Mouse (Mus musculus): ENCODE data around the gene Srp9. TPM values are rescaled to one million over a fixed set of nuclear protein-coding genes. Genes with fewer than 3 reads are reported as not detected.

Gene Srp9
- total RNA-seq, 1 experiment = 86.7 TPM

DNA sequence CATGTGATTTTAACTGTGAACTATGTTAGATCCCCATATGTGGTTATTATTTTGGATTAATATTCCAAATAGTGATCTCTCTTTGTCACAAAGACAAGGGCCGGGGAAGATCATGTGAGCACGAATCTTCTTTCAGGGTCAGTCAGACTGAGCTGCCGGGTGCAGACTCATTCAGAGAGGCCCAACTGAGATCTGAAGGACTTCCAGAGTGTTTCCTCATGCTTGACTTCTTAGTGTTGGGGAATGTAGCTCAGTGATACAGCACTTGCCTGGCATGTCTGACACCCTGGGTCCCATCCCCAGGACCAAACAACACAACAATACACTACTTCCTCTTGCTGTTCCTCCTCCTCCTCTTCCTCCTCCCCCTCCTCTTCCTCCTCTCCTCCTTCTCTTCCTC is 37.2 kb upstream of the Srp9 start:
- H3K4me1 ChIP-seq (ENCODE audit: control insufficient read depth in 2 of 2, insufficient read depth in 2 of 2, low read length in 2 of 2, poor library complexity in 1 of 2) = peaks cover 24 to 26% of the 10 kb centered on the region in 2 experiments
- no peak overlapping the region for H3K4me3 ChIP-seq (ENCODE audit: insufficient read depth in 1 of 2, low read depth in 1 of 2, low read length in 2 of 2, poor library complexity in 1 of 2, severe bottlenecking in 1 of 2)
- DNase-seq (ENCODE audit: low read depth, low spot score) = no peak
- in situ Hi-C loops (cut with MboI; ENCODE audit: low sequenced_read_pairs in 2 of 2, unreplicated experiment in 2 of 2) = no loop called here
- no peaks in the 10 kb centered on the region; the same call in 1 of the 2 replicates for H3K36me3 ChIP-seq (ENCODE audit: control insufficient read depth, insufficient read depth, low read length, poor library complexity, severe bottlenecking)
- H3K9me3 ChIP-seq (ENCODE audit: control insufficient read depth, insufficient read depth, low read depth, low read length) = no peaks in the 10 kb centered on the region
- no peak overlapping the region for H3K27ac ChIP-seq (ENCODE audit: insufficient read depth, low read depth, low read length, poor library complexity, severe bottlenecking)
- TF ChIP-seq MAFK (IDR thresholded peaks at IDR 0.05; ENCODE audit: insufficient read depth, low read depth, low read length) (no peak), HCFC1 (IDR thresholded peaks at IDR 0.05; ENCODE audit: borderline replicate concordance, insufficient read depth, low read length) (no peak), ZNF384 (IDR thresholded peaks at IDR 0.05; ENCODE audit: low read depth, low read length) (no peak), ZC3H11A (IDR thresholded peaks at IDR 0.05; ENCODE audit: borderline replicate concordance, low read depth, low read length) (no peak), CHD2 (IDR thresholded peaks at IDR 0.05; ENCODE audit: low read depth, low read length) (no peak)
- no peak overlapping the region for H3K9ac ChIP-seq (ENCODE audit: insufficient read depth, low read depth, low read length, poor library complexity, severe bottlenecking)

DNA sequence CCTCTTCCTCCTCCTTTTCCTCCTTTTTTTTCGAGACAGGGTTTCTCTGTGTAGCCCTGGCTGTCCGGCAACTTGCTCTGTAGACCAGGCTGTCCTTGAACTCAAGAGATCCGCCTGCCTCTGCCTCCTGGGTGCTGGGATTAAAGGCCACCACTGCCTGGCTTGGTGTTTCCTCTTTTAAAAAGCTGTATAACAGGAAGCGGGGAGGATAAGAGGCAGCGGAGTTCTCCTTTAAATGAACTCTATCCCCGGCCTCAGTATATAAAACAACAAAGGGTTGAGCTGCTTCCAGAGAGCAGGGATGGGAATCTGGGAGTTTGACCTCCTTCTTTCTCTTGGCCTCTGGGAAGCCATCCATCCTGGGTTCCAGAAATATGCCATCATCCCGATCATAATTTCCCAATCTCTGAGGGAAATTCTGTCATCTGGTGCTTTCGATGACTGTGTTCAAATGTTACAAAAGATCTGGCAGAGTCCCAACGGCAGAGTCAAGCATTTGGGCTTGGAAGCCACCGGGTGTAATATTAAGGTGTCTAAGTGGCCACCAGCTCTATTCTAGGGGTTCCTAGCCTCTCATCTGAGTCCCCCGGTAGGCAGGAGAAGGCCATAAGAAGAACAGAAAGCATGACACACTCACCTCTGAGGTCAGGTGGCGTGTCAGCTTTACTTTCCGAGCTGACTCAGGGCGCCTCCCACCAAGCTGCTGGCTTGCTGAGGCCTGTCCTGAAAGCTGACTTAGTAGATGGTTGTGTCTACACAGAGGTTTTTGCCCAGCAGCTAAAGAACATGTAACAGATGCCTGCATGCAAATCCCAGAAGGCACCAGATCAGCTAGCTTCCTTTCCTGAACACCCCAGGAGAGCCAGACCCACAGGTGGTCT is 36.5 kb upstream of the Srp9 start:
- Histone ChIP-seq H3K9ac (ENCODE audit: insufficient read depth, low read depth, low read length, poor library complexity, severe bottlenecking) (no peak overlapping the region), H3K9me3 (ENCODE audit: control insufficient read depth, insufficient read depth, low read depth, low read length) (no peaks in the 10 kb centered on the region), H3K36me3 (ENCODE audit: control insufficient read depth, insufficient read depth, low read length, poor library complexity, severe bottlenecking) (no peaks in the 10 kb centered on the region; the same call in 1 of the 2 replicates), H3K4me1 (ENCODE audit: control insufficient read depth in 2 of 2, insufficient read depth in 2 of 2, low read length in 2 of 2, poor library complexity in 1 of 2) (peaks cover 24 to 27% of the 10 kb centered on the region in 2 experiments), H3K4me3 (ENCODE audit: insufficient read depth in 1 of 2, low read depth in 1 of 2, low read length in 2 of 2, poor library complexity in 1 of 2, severe bottlenecking in 1 of 2) (no peak overlapping the region), H3K27ac (ENCODE audit: insufficient read depth, low read depth, low read length, poor library complexity, severe bottlenecking) (peak overlapping the region; percentile 12; the same call in 1 of the 2 replicates)
- TF ChIP-seq MAFK (IDR thresholded peaks at IDR 0.05; ENCODE audit: insufficient read depth, low read depth, low read length) = no peak
- no peak for TF ChIP-seq ZC3H11A (IDR thresholded peaks at IDR 0.05; ENCODE audit: borderline replicate concordance, low read depth, low read length)
- no peak for TF ChIP-seq HCFC1 (IDR thresholded peaks at IDR 0.05; ENCODE audit: borderline replicate concordance, insufficient read depth, low read length)
- TF ChIP-seq CHD2 (IDR thresholded peaks at IDR 0.05; ENCODE audit: low read depth, low read length) = no peak
- no peak for TF ChIP-seq ZNF384 (IDR thresholded peaks at IDR 0.05; ENCODE audit: low read depth, low read length)
- DNase-seq (ENCODE audit: low read depth, low spot score) = no peak
- in situ Hi-C loops (cut with MboI; ENCODE audit: low sequenced_read_pairs in 2 of 2, unreplicated experiment in 2 of 2) = no loop called here

DNA sequence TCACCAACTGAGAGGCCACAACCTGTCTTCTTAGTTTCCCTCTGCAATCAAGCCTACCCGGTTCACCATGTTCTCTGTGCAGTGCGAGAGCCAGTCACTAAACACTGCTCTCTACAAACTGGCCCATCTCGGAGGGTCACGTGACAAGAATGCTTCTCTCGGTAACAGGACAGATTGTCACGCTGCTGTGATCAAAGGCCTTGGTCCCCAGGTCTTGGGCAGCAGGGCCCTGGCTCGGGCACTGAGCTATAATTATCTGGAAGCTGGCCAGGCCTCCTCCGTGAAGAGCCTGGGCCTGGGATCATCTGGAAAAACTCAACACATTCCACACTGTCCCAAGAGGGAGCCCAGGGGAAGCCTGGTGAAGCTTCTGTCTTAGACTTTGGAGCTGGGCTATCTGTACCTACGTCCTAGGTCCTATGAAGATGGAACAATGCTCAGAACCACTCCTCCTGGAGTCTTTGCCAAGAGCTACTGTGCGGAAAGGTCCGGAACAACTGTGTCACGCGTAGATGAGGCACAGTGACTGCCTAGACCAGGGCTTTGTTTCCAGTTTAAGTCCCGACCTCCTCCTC is 35.6 kb upstream of the Srp9 start:
- no peak overlapping the region for H3K27ac ChIP-seq (ENCODE audit: insufficient read depth, low read depth, low read length, poor library complexity, severe bottlenecking)
- in situ Hi-C loops (cut with MboI; ENCODE audit: low sequenced_read_pairs in 2 of 2, unreplicated experiment in 2 of 2) = no loop called here
- no peak overlapping the region for H3K4me3 ChIP-seq (ENCODE audit: insufficient read depth in 1 of 2, low read depth in 1 of 2, low read length in 2 of 2, poor library complexity in 1 of 2, severe bottlenecking in 1 of 2)
- peaks cover 19 to 32% of the 10 kb centered on the region in 2 experiments for H3K4me1 ChIP-seq (ENCODE audit: control insufficient read depth in 2 of 2, insufficient read depth in 2 of 2, low read length in 2 of 2, poor library complexity in 1 of 2)
- no peaks in the 10 kb centered on the region for H3K9me3 ChIP-seq (ENCODE audit: control insufficient read depth, insufficient read depth, low read depth, low read length)
- no peak for DNase-seq (ENCODE audit: low read depth, low spot score)
- H3K36me3 ChIP-seq (ENCODE audit: control insufficient read depth, insufficient read depth, low read length, poor library complexity, severe bottlenecking) = no peaks in the 10 kb centered on the region; the same call in 1 of the 2 replicates
- TF ChIP-seq CHD2 (IDR thresholded peaks at IDR 0.05; ENCODE audit: low read depth, low read length) (no peak), HCFC1 (IDR thresholded peaks at IDR 0.05; ENCODE audit: borderline replicate concordance, insufficient read depth, low read length) (no peak), ZC3H11A (IDR thresholded peaks at IDR 0.05; ENCODE audit: borderline replicate concordance, low read depth, low read length) (no peak), MAFK (IDR thresholded peaks at IDR 0.05; ENCODE audit: insufficient read depth, low read depth, low read length) (no peak), ZNF384 (IDR thresholded peaks at IDR 0.05; ENCODE audit: low read depth, low read length) (no peak)
- no peak overlapping the region for H3K9ac ChIP-seq (ENCODE audit: insufficient read depth, low read depth, low read length, poor library complexity, severe bottlenecking)

DNA sequence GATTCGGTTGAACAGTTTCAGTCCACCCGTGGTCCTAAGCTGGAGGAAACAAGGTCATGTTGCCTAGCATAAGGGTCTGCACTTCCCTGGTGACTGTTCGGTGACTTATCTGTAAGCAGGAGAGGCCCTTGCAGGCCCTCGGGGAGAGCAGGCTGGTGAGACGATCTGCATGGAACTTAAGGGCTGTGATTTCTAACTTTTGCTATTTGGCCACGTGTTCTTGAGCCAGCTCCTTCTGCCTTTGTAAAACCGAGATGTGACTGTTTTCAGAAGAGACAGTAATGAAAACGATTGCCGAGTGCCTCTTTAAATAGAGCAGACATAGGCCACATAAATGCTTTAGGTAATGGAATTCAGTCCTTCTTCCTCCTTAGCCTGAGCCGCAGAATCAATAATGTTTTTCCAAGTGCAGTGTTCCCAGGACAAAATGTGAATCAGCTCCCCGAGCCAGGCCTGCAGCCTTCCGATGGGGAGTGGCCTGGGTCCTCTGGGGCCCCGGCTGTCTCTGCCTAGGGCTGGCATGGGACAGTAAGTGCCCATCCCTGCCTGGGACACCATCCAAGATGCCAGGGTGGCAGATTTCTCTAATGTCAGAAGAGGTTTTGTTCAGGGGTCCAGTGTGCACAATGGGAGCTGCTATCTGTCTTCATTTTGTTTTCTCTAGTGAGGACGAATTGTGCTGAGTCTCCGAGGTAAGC is 34.8 kb upstream of the Srp9 start:
- H3K36me3 ChIP-seq (ENCODE audit: control insufficient read depth, insufficient read depth, low read length, poor library complexity, severe bottlenecking) = no peaks in the 10 kb centered on the region; the same call in 1 of the 2 replicates
- no peak overlapping the region for H3K4me3 ChIP-seq (ENCODE audit: insufficient read depth in 1 of 2, low read depth in 1 of 2, low read length in 2 of 2, poor library complexity in 1 of 2, severe bottlenecking in 1 of 2)
- no peak overlapping the region for H3K27ac ChIP-seq (ENCODE audit: insufficient read depth, low read depth, low read length, poor library complexity, severe bottlenecking)
- H3K9me3 ChIP-seq (ENCODE audit: control insufficient read depth, insufficient read depth, low read depth, low read length) = no peaks in the 10 kb centered on the region
- in situ Hi-C loops (cut with MboI; ENCODE audit: low sequenced_read_pairs in 2 of 2, unreplicated experiment in 2 of 2) = no loop called here
- no peak for TF ChIP-seq HCFC1 (IDR thresholded peaks at IDR 0.05; ENCODE audit: borderline replicate concordance, insufficient read depth, low read length)
- no peak for TF ChIP-seq ZC3H11A (IDR thresholded peaks at IDR 0.05; ENCODE audit: borderline replicate concordance, low read depth, low read length)
- no peak for TF ChIP-seq ZNF384 (IDR thresholded peaks at IDR 0.05; ENCODE audit: low read depth, low read length)
- TF ChIP-seq CHD2 (IDR thresholded peaks at IDR 0.05; ENCODE audit: low read depth, low read length) = no peak
- TF ChIP-seq MAFK (IDR thresholded peaks at IDR 0.05; ENCODE audit: insufficient read depth, low read depth, low read length) = no peak
- H3K9ac ChIP-seq (ENCODE audit: insufficient read depth, low read depth, low read length, poor library complexity, severe bottlenecking) = no peak overlapping the region
- DNase-seq (ENCODE audit: low read depth, low spot score) = no peak
- peaks cover 19 to 33% of the 10 kb centered on the region in 2 experiments for H3K4me1 ChIP-seq (ENCODE audit: control insufficient read depth in 2 of 2, insufficient read depth in 2 of 2, low read length in 2 of 2, poor library complexity in 1 of 2)
